Mouse (Mus musculus): ENCODE data around the gene Elac2. TPM values are rescaled to one million over a fixed set of nuclear protein-coding genes. Genes with fewer than 3 reads are reported as not detected.

The Elac2 gene
- total and polyA plus RNA-seq, 3 experiments: 73.1 to 112 (median 90.4) TPM

DNA sequence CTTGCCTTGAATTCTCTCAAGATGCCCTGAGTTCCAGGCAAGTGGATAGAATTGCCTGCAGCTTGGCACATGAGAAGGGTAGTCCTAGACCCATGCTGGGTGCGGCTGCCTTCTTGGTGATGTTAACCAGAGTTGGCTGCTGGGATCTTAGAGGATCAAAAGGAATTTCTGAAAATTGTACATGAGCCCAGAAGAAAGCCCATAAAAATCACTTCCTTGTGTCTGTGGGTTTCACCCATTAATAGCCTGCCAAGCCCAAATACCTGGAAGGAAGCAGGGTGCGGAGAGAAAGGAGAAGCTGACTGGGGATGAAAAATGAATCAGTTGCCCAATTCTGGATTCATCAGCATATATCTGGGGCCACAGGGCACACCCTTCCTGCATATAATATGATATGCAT, 41.6 kb upstream of the Elac2 start:
- Histone ChIP-seq H3K4me1 (ENCODE audit: control insufficient read depth in 1 of 2, insufficient read depth in 2 of 2, low read length in 2 of 2) (no peaks in the 10 kb centered on the region), H3K9ac (ENCODE audit: control insufficient read depth, low read depth, low read length, poor library complexity, severe bottlenecking) (no peak overlapping the region), H3K79me2 (ENCODE audit: control insufficient read depth, insufficient read depth, low read length, poor library complexity) (no peaks in the 10 kb centered on the region), H3K27me3 (ENCODE audit: control insufficient read depth in 1 of 2, insufficient read depth in 2 of 2, low read length in 2 of 2) (no peaks in the 10 kb centered on the region), H3K27ac (ENCODE audit: control insufficient read depth, low read depth, low read length) (no peak overlapping the region), H3K4me3 (ENCODE audit: control insufficient read depth in 1 of 2, insufficient read depth in 1 of 2, low read depth in 2 of 2, low read length in 2 of 2) (no peak overlapping the region), H3K36me3 (ENCODE audit: control insufficient read depth in 1 of 2, insufficient read depth in 2 of 2, low read length in 2 of 2) (no peaks in the 10 kb centered on the region), H3K9me3 (replicated peaks; ENCODE audit: insufficient read depth, low read length) (no peaks in the 10 kb centered on the region)
- TF ChIP-seq ZNF384 (IDR thresholded peaks at IDR 0.05; ENCODE audit: low read depth, low read length) (no peak), HCFC1 (IDR thresholded peaks at IDR 0.05; ENCODE audit: low read depth, low read length) (no peak), ZMIZ1 (IDR thresholded peaks at IDR 0.05; ENCODE audit: low read depth, low read length) (no peak), CHD1 (IDR thresholded peaks at IDR 0.05; ENCODE audit: low read depth, low read length) (no peak), ZKSCAN1 (IDR thresholded peaks at IDR 0.05; ENCODE audit: low read depth, low read length) (no peak), MAX (IDR thresholded peaks at IDR 0.05; ENCODE audit: low read length) (no peak), MEF2A (IDR thresholded peaks at IDR 0.05; ENCODE audit: extremely low read depth, insufficient replicate concordance, low read depth, low read length, poor library complexity, severe bottlenecking) (no peak)
- no peak for DNase-seq (ENCODE audit: low read depth, low spot score)

- Histone ChIP-seq H3K4me1 (ENCODE audit: control insufficient read depth in 1 of 2, insufficient read depth in 2 of 2, low read length in 2 of 2) (no peaks in the 10 kb centered on the region), H3K27me3 (ENCODE audit: control insufficient read depth in 1 of 2, insufficient read depth in 2 of 2, low read length in 2 of 2) (no peaks in the 10 kb centered on the region), H3K4me3 (ENCODE audit: control insufficient read depth in 1 of 2, insufficient read depth in 1 of 2, low read depth in 2 of 2, low read length in 2 of 2) (no peak overlapping the region), H3K9ac (ENCODE audit: control insufficient read depth, low read depth, low read length, poor library complexity, severe bottlenecking) (no peak overlapping the region), H3K27ac (ENCODE audit: control insufficient read depth, low read depth, low read length) (no peak overlapping the region), H3K79me2 (ENCODE audit: control insufficient read depth, insufficient read depth, low read length, poor library complexity) (no peaks in the 10 kb centered on the region), H3K36me3 (ENCODE audit: control insufficient read depth in 1 of 2, insufficient read depth in 2 of 2, low read length in 2 of 2) (no peaks in the 10 kb centered on the region), H3K9me3 (replicated peaks; ENCODE audit: insufficient read depth, low read length) (no peaks in the 10 kb centered on the region)
- DNase-seq (ENCODE audit: low read depth, low spot score): no peak
- TF ChIP-seq NELFE (IDR thresholded peaks at IDR 0.05; ENCODE audit: low read depth, low read length): no peak
- no peak for TF ChIP-seq JUND (IDR thresholded peaks at IDR 0.05; ENCODE audit: low read depth, low read length)
- TF ChIP-seq CHD2 (IDR thresholded peaks at IDR 0.05; ENCODE audit: low read length): no peak
- no peak for TF ChIP-seq MAFK (IDR thresholded peaks at IDR 0.05; ENCODE audit: borderline replicate concordance, low read depth, low read length)
- TF ChIP-seq MYC (IDR thresholded peaks at IDR 0.05; ENCODE audit: low read depth, low read length): no peak
- TF ChIP-seq POLR2AphosphoS5 (IDR thresholded peaks at IDR 0.05; ENCODE audit: borderline replicate concordance, low read depth, low read length): no peak
- TF ChIP-seq ETS1 (IDR thresholded peaks at IDR 0.05; ENCODE audit: low read depth, low read length): no peak
Measured at GRCm38 (mm10) chr11:64941193-64941592, 37.6 kb upstream of the Elac2 start.

DNA sequence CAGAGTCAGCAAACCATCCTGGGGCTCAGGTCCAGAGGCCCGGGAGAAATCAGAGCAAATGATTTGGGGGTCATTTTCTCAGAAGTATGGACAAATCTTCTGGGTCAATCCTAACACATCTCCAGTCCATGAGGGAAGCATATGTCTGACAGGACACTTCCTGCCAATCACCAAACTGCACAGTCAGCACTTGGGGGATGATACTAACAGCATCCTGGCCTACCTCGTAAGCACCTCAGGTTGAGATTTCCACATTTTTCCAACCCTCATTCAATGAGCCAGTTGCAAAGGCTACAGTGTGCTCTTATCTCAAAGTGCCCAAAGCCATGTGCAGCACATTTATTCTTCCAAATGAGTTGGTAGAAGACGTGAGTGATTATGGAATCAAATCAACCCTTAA, 29.1 kb upstream of the Elac2 start:
- Histone ChIP-seq H3K27ac (ENCODE audit: control insufficient read depth, low read depth, low read length) (no peak overlapping the region), H3K36me3 (ENCODE audit: control insufficient read depth in 1 of 2, insufficient read depth in 2 of 2, low read length in 2 of 2) (no peaks in the 10 kb centered on the region), H3K9ac (ENCODE audit: control insufficient read depth, low read depth, low read length, poor library complexity, severe bottlenecking) (no peak overlapping the region), H3K4me1 (ENCODE audit: control insufficient read depth in 1 of 2, insufficient read depth in 2 of 2, low read length in 2 of 2) (no peaks in the 10 kb centered on the region), H3K27me3 (ENCODE audit: control insufficient read depth in 1 of 2, insufficient read depth in 2 of 2, low read length in 2 of 2) (no peaks in the 10 kb centered on the region; a peak in 1 of 4 replicates), H3K9me3 (replicated peaks; ENCODE audit: insufficient read depth, low read length) (no peaks in the 10 kb centered on the region), H3K4me3 (ENCODE audit: control insufficient read depth in 1 of 2, insufficient read depth in 1 of 2, low read depth in 2 of 2, low read length in 2 of 2) (no peak overlapping the region), H3K79me2 (ENCODE audit: control insufficient read depth, insufficient read depth, low read length, poor library complexity) (no peaks in the 10 kb centered on the region)
- TF ChIP-seq ELF1 (IDR thresholded peaks at IDR 0.05; ENCODE audit: low read depth, low read length) (no peak), ZKSCAN1 (IDR thresholded peaks at IDR 0.05; ENCODE audit: low read depth, low read length) (no peak), POLR2AphosphoS2 (IDR thresholded peaks at IDR 0.05; ENCODE audit: low read length) (no peak), SMC3 (IDR thresholded peaks at IDR 0.05; ENCODE audit: low read depth, low read length) (no peak), BHLHE40 (IDR thresholded peaks at IDR 0.05; ENCODE audit: borderline replicate concordance, low read depth, low read length) (no peak), MXI1 (IDR thresholded peaks at IDR 0.05; ENCODE audit: low read depth, low read length) (no peak), ZMIZ1 (IDR thresholded peaks at IDR 0.05; ENCODE audit: low read depth, low read length) (no peak), CTCF (IDR thresholded peaks at IDR 0.05 in 2 of 3, conservative IDR thresholded peaks at IDR 0.05 in 1 of 3; ENCODE audit: control insufficient read depth in 1 of 3, insufficient read depth in 1 of 3, low read depth in 2 of 3, low read length in 3 of 3, poor library complexity in 1 of 3, severe bottlenecking in 1 of 3) (no peak), SIN3A (IDR thresholded peaks at IDR 0.05; ENCODE audit: low read length) (no peak), NRF1 (IDR thresholded peaks at IDR 0.05; ENCODE audit: insufficient read depth, low read depth, low read length, poor library complexity, severe bottlenecking) (no peak), E2F4 (IDR thresholded peaks at IDR 0.05; ENCODE audit: borderline replicate concordance, low read depth, low read length) (no peak), RAD21 (IDR thresholded peaks at IDR 0.05; ENCODE audit: low read depth, low read length) (no peak), GABPA (IDR thresholded peaks at IDR 0.05; ENCODE audit: low read depth, low read length) (no peak), POLR2AphosphoS5 (IDR thresholded peaks at IDR 0.05; ENCODE audit: borderline replicate concordance, low read depth, low read length) (no peak), RCOR1 (IDR thresholded peaks at IDR 0.05; ENCODE audit: low read depth, low read length) (no peak), MYC (IDR thresholded peaks at IDR 0.05; ENCODE audit: low read depth, low read length) (no peak)
- DNase-seq (ENCODE audit: low read depth, low spot score): no peak

Data from MEL (cell line).